Mouse (Mus musculus): ENCODE measurements around the gene Disc1. TPM values are rescaled to one million over a fixed set of nuclear protein-coding genes. Genes with fewer than 3 reads are reported as not detected.

The Disc1 gene
- polyA plus RNA-seq, 1 experiment: 1.5 TPM

DNA sequence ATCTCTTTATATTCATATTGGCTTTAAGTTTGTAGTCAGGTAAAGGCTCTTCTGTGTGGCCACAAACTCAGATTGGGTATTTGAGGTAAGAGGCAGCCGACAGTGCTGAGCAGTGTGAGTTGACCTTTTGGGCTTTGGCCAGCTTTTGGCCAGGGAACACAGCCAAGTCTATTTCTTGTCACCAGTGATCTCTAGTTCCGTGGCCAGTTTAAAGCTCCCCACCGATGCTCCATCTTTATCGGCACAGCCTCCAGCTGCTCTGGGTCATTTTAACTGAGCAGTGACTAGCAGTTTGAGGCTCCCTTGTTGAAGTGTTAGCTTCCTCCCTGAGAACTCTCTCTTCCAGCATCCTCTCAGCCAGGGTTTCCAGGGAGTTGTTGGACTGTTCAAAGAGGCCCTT lies 29.8 kb downstream of the Disc1 start:
- peaks cover 1% of the 10 kb centered on the region; the same call in 1 of the 2 replicates for H3K4me1 ChIP-seq (ENCODE audit: control insufficient read depth, insufficient read depth, low read length)
- H3K27ac ChIP-seq (ENCODE audit: control insufficient read depth, insufficient read depth, low read depth, low read length, poor library complexity): no peak overlapping the region
- 9% methylated on average over 4 of the region's 4 CpGs for WGBS
- TF ChIP-seq CTCF (IDR thresholded peaks at IDR 0.05; ENCODE audit: control insufficient read depth, insufficient read depth, low read length) (no peak), POLR2A (IDR thresholded peaks at IDR 0.05; ENCODE audit: borderline replicate concordance, control insufficient read depth, low read depth, low read length) (no peak)
- H3K4me3 ChIP-seq (replicated peaks; ENCODE audit: control insufficient read depth, low read depth, low read length): no peak overlapping the region

DNA sequence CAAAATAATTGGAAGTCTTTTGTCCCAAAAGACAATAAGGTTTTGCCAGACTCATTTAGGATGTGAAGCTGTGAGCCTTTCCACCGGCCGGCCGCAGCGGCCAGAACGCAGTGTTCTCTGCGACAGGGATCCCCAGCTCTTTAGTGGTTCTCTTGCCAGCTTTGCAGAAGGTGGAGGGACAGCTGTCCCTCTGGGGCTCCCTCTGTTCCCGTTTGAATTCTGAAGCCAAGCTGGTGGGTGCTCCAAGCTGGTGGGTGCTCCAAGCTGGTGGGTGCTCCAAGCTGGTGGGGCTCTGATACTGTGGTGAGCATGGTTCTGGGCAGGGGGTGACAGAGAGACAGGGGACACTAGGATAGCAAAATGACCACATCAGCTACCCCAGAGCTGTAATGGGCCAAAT lies 30.5 kb downstream of the Disc1 start:
- WGBS: 78% methylated on average over 7 of the region's 7 CpGs
- TF ChIP-seq POLR2A (IDR thresholded peaks at IDR 0.05; ENCODE audit: borderline replicate concordance, control insufficient read depth, low read depth, low read length): no peak
- no peak for TF ChIP-seq CTCF (IDR thresholded peaks at IDR 0.05; ENCODE audit: control insufficient read depth, insufficient read depth, low read length)

DNA sequence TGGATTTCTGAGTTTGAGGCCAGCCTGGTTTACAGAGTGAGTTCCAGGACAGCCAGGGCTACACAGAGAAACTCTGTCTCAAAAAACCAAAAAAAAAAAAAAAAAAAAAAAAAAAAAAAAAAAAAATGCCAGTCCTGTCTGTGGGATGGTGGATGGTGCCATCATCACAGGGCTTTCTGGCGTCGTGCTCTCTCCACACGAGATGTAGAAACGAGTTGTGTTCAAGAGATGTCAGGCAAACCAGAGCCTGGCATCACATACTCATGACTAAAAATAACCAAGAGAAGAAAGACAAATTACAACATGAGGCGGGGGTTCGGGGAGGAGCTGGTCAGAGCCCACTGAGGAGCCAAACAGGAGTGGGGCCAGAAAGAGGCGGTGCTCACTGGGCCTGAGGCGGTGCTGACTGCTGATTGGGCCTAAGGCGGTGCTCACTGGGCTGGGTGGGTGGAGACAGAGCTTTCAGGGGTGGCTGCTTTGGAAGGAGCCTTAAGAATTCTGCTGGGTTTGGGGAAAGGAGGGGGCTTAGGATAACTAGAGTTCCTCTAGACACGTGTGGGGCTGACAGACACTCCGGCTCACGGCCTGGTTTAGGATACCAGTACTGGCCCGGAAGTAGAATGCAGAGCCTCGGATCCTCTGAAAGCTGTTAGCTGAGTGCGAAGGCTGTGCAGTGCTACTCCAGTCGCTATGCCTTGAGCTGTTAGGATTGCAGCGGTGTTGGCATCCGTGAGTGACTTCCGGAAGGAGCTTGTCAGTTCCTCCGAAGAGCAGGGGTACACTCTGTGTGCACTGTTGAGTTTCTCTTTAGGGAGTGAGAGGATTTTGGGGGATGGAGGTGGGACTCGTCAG lies 37.1 kb downstream of the Disc1 start:
- 76% methylated on average over 21 of the region's 21 CpGs for WGBS
- TF ChIP-seq CTCF (IDR thresholded peaks at IDR 0.05; ENCODE audit: control insufficient read depth, insufficient read depth, low read length): no peak
- no peak for TF ChIP-seq POLR2A (IDR thresholded peaks at IDR 0.05; ENCODE audit: borderline replicate concordance, control insufficient read depth, low read depth, low read length)
- no peaks in the 10 kb centered on the region; the same call in 1 of the 2 replicates for H3K4me1 ChIP-seq (ENCODE audit: control insufficient read depth, insufficient read depth, low read length)
- H3K4me3 ChIP-seq (replicated peaks; ENCODE audit: control insufficient read depth, low read depth, low read length): no peak overlapping the region
- H3K27ac ChIP-seq (ENCODE audit: control insufficient read depth, insufficient read depth, low read depth, low read length, poor library complexity): no peak overlapping the region

More for the DNA sequence above, 30.5 kb downstream of the Disc1 start:
- peaks cover 1% of the 10 kb centered on the region; the same call in 1 of the 2 replicates for H3K4me1 ChIP-seq (ENCODE audit: control insufficient read depth, insufficient read depth, low read length)
- no peak overlapping the region for H3K4me3 ChIP-seq (replicated peaks; ENCODE audit: control insufficient read depth, low read depth, low read length)
- no peak overlapping the region for H3K27ac ChIP-seq (ENCODE audit: control insufficient read depth, insufficient read depth, low read depth, low read length, poor library complexity)

DNA sequence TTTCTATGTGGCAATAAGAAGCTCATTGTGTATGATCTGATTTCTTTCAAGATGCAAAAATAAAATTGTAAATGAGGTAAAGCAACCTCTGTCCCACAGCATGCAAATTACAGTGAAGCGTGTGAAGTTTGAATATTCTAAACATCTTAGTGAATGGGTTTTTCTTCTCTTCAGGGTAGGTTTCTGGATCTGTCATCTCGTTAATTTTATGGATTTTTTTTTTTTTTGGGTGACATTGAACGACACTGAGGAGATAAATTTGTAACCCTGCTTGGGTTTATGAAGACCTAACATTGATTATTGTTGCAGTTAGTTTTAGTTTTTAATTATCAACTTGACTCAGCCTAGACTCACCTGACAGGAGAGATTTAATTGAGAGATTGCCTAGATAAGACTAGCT lies 43.1 kb downstream of the Disc1 start:
- Histone ChIP-seq H3K4me3 (replicated peaks; ENCODE audit: control insufficient read depth, low read depth, low read length) (no peak overlapping the region), H3K4me1 (ENCODE audit: control insufficient read depth, insufficient read depth, low read length) (no peaks in the 10 kb centered on the region), H3K27ac (ENCODE audit: control insufficient read depth, insufficient read depth, low read depth, low read length, poor library complexity) (no peak overlapping the region)
- 78% methylated on average over 3 of the region's 3 CpGs for WGBS
- no peak for TF ChIP-seq POLR2A (IDR thresholded peaks at IDR 0.05; ENCODE audit: borderline replicate concordance, control insufficient read depth, low read depth, low read length)
- TF ChIP-seq CTCF (IDR thresholded peaks at IDR 0.05; ENCODE audit: control insufficient read depth, insufficient read depth, low read length): no peak

DNA sequence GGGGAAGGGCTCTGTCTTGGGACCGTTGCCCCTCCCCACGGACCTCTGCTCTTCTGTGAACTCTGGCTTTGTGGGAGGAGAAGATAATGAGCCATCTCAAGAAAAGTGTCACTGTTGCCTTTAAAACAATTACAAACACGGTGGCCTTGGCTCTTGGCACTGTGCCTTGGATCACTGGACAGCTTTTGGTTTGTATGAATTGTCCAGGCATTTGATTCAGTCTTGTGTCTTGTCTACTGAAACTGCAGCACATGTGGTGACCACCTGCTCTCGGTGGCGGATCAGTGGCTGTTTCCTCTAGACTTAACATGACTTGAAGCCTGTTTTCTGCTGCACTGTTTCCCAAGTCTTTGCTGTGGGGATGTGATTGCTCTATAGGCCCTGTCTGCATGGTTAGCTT lies 44.1 kb downstream of the Disc1 start:
- WGBS: 88% methylated on average over 5 of the region's 5 CpGs
- Histone ChIP-seq H3K4me3 (replicated peaks; ENCODE audit: control insufficient read depth, low read depth, low read length) (no peak overlapping the region), H3K4me1 (ENCODE audit: control insufficient read depth, insufficient read depth, low read length) (no peaks in the 10 kb centered on the region), H3K27ac (ENCODE audit: control insufficient read depth, insufficient read depth, low read depth, low read length, poor library complexity) (no peak overlapping the region)
- no peak for TF ChIP-seq CTCF (IDR thresholded peaks at IDR 0.05; ENCODE audit: control insufficient read depth, insufficient read depth, low read length)
- TF ChIP-seq POLR2A (IDR thresholded peaks at IDR 0.05; ENCODE audit: borderline replicate concordance, control insufficient read depth, low read depth, low read length): no peak

DNA sequence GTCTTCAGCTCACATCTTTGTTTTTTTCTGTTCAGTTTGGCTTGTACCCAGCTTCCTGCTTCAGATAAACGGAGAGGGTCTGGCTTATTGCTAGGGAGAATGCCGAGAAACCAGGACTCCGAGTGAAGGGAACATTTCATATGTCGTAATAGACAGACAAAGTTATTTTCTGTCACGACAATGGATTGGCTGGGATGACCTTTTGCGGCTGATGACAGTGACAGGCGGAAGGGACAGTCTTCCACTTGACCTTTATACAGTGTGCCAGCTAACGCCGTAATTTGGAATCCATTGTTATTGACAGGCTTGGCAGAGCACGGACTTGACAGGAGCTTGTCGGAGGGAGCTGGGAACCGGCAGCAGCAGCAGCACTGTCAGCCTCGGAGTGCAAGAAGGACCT lies 48.3 kb downstream of the Disc1 start:
- Histone ChIP-seq H3K4me3 (replicated peaks; ENCODE audit: control insufficient read depth, low read depth, low read length) (no peak overlapping the region), H3K27ac (ENCODE audit: control insufficient read depth, insufficient read depth, low read depth, low read length, poor library complexity) (no peak overlapping the region), H3K4me1 (ENCODE audit: control insufficient read depth, insufficient read depth, low read length) (no peaks in the 10 kb centered on the region)
- 87% methylated on average over 13 of the region's 13 CpGs for WGBS
- TF ChIP-seq POLR2A (IDR thresholded peaks at IDR 0.05; ENCODE audit: borderline replicate concordance, control insufficient read depth, low read depth, low read length) (no peak), CTCF (IDR thresholded peaks at IDR 0.05; ENCODE audit: control insufficient read depth, insufficient read depth, low read length) (no peak)

DNA sequence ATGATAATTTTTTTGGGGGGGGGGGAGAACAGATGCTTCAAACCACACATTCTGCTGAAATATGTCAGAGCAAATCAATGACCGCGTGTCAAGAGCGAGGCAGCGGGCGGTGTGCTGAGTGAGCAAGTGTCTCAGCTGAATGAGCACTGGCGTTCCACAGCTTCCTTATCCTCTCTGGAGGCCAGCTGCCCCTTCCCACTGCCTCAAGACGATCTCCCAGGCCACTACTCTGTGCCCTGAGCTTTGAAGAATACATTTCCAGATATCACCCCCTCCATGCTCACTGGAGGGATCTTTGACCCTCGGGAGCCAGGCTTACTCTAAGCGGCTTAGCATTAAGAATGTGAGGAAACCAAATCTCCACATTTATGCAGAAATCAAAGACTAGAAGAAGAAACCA lies 59.2 kb downstream of the Disc1 start:
- H3K4me1 ChIP-seq (ENCODE audit: control insufficient read depth, insufficient read depth, low read length): no peaks in the 10 kb centered on the region
- 63% methylated on average over 9 of the region's 9 CpGs for WGBS
- no peak overlapping the region for H3K4me3 ChIP-seq (replicated peaks; ENCODE audit: control insufficient read depth, low read depth, low read length)
- no peak overlapping the region for H3K27ac ChIP-seq (ENCODE audit: control insufficient read depth, insufficient read depth, low read depth, low read length, poor library complexity)
- TF ChIP-seq CTCF (IDR thresholded peaks at IDR 0.05; ENCODE audit: control insufficient read depth, insufficient read depth, low read length) (no peak), POLR2A (IDR thresholded peaks at IDR 0.05; ENCODE audit: borderline replicate concordance, control insufficient read depth, low read depth, low read length) (no peak)

DNA sequence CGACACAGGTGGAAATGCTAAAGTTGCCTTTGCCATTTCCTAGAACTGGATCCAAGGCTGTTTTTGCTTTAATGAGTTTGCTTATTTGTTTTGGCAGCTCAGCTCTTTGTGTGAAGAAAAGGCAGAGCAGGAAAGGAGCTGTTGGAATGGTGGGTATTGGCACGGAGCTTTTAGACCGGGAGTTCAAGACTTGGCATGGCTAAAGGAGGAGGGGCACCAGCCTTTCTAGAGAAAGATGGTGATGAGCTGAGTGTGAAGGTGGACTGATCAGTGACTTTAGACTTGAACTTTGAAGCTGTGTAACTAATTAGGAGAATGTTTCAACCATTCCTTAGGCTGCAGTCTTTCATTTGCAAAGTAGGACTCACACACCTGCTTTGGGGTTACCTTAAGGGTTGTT lies 59.8 kb downstream of the Disc1 start:
- Histone ChIP-seq H3K4me1 (ENCODE audit: control insufficient read depth, insufficient read depth, low read length) (no peaks in the 10 kb centered on the region), H3K4me3 (replicated peaks; ENCODE audit: control insufficient read depth, low read depth, low read length) (no peak overlapping the region), H3K27ac (ENCODE audit: control insufficient read depth, insufficient read depth, low read depth, low read length, poor library complexity) (no peak overlapping the region)
- WGBS: 85% methylated on average over 3 of the region's 3 CpGs
- no peak for TF ChIP-seq CTCF (IDR thresholded peaks at IDR 0.05; ENCODE audit: control insufficient read depth, insufficient read depth, low read length)
- no peak for TF ChIP-seq POLR2A (IDR thresholded peaks at IDR 0.05; ENCODE audit: borderline replicate concordance, control insufficient read depth, low read depth, low read length)
